Mouse (Mus musculus): ENCODE data around the gene Aggf1. TPM values are rescaled to one million over a fixed set of nuclear protein-coding genes. Genes with fewer than 3 reads are reported as not detected.
A peak's percentile ranks its signal among the peaks of the same experiment; 100 is the strongest.
"Not testable (repeated sequence)": the region's sequence is repeated elsewhere in the genome, so short reads cannot be mapped to it uniquely, and the experiment has no call there.

The Aggf1 gene
- polyA plus RNA-seq, 1 experiment from 2014 or later, result 35.0 TPM

GRCm38 (mm10) chr13:95382418-95382817 lies 7.3 kb upstream of the Aggf1 start:
- H3K9me3 ChIP-seq (replicated peaks; ENCODE audit: control insufficient read depth, low read length, poor library complexity, severe bottlenecking), result no peaks in the 10 kb centered on the region
- no peak overlapping the region for H3K9ac ChIP-seq (ENCODE audit: low read depth, low read length)
- no peak overlapping the region for H3K4me2 ChIP-seq (ENCODE audit: low read length)
- no peaks in the 10 kb centered on the region for H3K4me1 ChIP-seq (ENCODE audit: control insufficient read depth, insufficient read depth, low read length)
- no peak overlapping the region for H3K4me3 ChIP-seq (ENCODE audit: low read depth, low read length)
- WGBS, result 91% methylated on average over 5 of the region's 5 CpGs
- H3K27me3 ChIP-seq (ENCODE audit: control insufficient read depth, insufficient read depth, low read depth, low read length), result no peaks in the 10 kb centered on the region
- ATAC-seq, result no peak
- H3K36me3 ChIP-seq (ENCODE audit: control insufficient read depth, insufficient read depth, low read length), result no peaks in the 10 kb centered on the region
- no peak overlapping the region for H3K27ac ChIP-seq (ENCODE audit: low read length)

DNA sequence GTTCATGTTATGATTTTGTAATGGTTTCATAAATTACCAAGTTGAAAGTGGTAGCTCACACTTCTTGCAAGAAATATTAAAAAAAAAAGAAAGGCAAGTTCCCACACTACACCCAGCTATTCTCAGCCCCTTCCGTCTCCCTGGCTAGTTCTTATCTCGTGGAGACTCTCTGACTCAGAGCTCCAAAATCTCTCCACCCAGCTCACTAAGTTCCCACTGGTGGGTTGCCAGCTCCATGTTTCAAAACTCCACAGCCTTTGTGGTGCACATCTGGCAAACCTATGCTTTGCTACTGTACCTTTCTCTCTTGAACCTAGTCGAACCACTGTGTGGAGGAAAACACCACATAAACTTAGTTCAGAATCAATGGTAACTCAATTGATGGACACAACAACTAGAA lies 3.5 kb upstream of the Aggf1 start:
- H3K4me1 ChIP-seq (ENCODE audit: control insufficient read depth, insufficient read depth, low read length), result peaks cover 6% of the 10 kb centered on the region
- ATAC-seq, result no peak
- H3K27me3 ChIP-seq (ENCODE audit: control insufficient read depth, insufficient read depth, low read depth, low read length), result no peaks in the 10 kb centered on the region
- no peak overlapping the region for H3K9ac ChIP-seq (ENCODE audit: low read depth, low read length)
- WGBS, result 85% methylated on average over 3 of the region's 3 CpGs
- H3K9me3 ChIP-seq (replicated peaks; ENCODE audit: control insufficient read depth, low read length, poor library complexity, severe bottlenecking), result no peaks in the 10 kb centered on the region
- H3K36me3 ChIP-seq (ENCODE audit: control insufficient read depth, insufficient read depth, low read length), result no peaks in the 10 kb centered on the region
- H3K27ac ChIP-seq (ENCODE audit: low read length), result no peak overlapping the region
- H3K4me2 ChIP-seq (ENCODE audit: low read length), result no peak overlapping the region
- no peak overlapping the region for H3K4me3 ChIP-seq (ENCODE audit: low read depth, low read length)

GRCm38 (mm10) chr13:95376689-95377289 lies 1.6 kb upstream of the Aggf1 start:
- not testable (repeated sequence) for H3K4me2 ChIP-seq (ENCODE audit: low read length); H3K9ac ChIP-seq (ENCODE audit: low read depth, low read length); ATAC-seq; H3K36me3 ChIP-seq (ENCODE audit: control insufficient read depth, insufficient read depth, low read length); H3K4me3 ChIP-seq (ENCODE audit: low read depth, low read length); H3K9me3 ChIP-seq (replicated peaks; ENCODE audit: control insufficient read depth, low read length, poor library complexity, severe bottlenecking); H3K27me3 ChIP-seq (ENCODE audit: control insufficient read depth, insufficient read depth, low read depth, low read length); H3K27ac ChIP-seq (ENCODE audit: low read length)
- WGBS, result 98% methylated on average over 11 of the region's 11 CpGs
- peaks cover 12% of the 10 kb centered on the region for H3K4me1 ChIP-seq (ENCODE audit: control insufficient read depth, insufficient read depth, low read length)

- no peaks in the 10 kb centered on the region for H3K27me3 ChIP-seq (ENCODE audit: control insufficient read depth, insufficient read depth, low read depth, low read length)
- H3K27ac ChIP-seq (ENCODE audit: low read length), result peak overlapping the region; percentile 81
- H3K4me2 ChIP-seq (ENCODE audit: low read length), result peak overlapping the region; percentile 62
- peaks cover 12% of the 10 kb centered on the region for H3K4me1 ChIP-seq (ENCODE audit: control insufficient read depth, insufficient read depth, low read length)
- H3K9me3 ChIP-seq (replicated peaks; ENCODE audit: control insufficient read depth, low read length, poor library complexity, severe bottlenecking), result no peaks in the 10 kb centered on the region
- 23% methylated on average over 6 of the region's 6 CpGs for WGBS
- peak overlapping the region; percentile 79 for H3K4me3 ChIP-seq (ENCODE audit: low read depth, low read length)
- H3K36me3 ChIP-seq (ENCODE audit: control insufficient read depth, insufficient read depth, low read length), result peaks cover 2% of the 10 kb centered on the region
- ATAC-seq, result peak; percentile 70
- H3K9ac ChIP-seq (ENCODE audit: low read depth, low read length), result peak overlapping the region; percentile 59
Measured at GRCm38 (mm10) chr13:95375554-95375914, 382 bp upstream of the Aggf1 start.

DNA sequence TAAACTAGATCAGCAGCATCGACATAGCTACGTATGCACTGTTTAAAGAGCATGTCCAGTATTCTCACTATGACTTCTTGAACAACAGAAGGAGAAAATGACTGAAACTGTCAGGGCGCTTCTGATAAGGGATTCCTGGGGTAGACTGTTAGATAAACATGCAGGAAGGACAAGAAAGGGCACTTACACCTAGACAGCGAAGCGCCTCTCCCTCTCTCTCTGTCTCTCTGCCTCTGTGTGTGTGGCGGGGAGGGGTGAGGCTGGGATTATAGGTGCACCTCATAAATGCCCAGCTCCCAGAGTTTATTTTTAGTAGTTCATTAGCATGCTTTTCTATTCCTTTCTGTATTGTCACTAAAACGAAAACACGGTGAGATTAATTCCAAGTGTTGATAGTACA lies 8.8 kb downstream of the Aggf1 start:
- Histone ChIP-seq H3K36me3 (ENCODE audit: control insufficient read depth, insufficient read depth, low read length) (peaks cover 42% of the 10 kb centered on the region), H3K4me3 (ENCODE audit: low read depth, low read length) (no peak overlapping the region), H3K9me3 (replicated peaks; ENCODE audit: control insufficient read depth, low read length, poor library complexity, severe bottlenecking) (no peaks in the 10 kb centered on the region), H3K9ac (ENCODE audit: low read depth, low read length) (no peak overlapping the region), H3K27ac (ENCODE audit: low read length) (no peak overlapping the region), H3K4me1 (ENCODE audit: control insufficient read depth, insufficient read depth, low read length) (no peaks in the 10 kb centered on the region), H3K4me2 (ENCODE audit: low read length) (no peak overlapping the region), H3K27me3 (ENCODE audit: control insufficient read depth, insufficient read depth, low read depth, low read length) (no peaks in the 10 kb centered on the region)
- no peak for ATAC-seq
- WGBS, result 93% methylated on average over 8 of the region's 8 CpGs

- no peaks in the 10 kb centered on the region for H3K27me3 ChIP-seq (ENCODE audit: control insufficient read depth, insufficient read depth, low read depth, low read length)
- no peak overlapping the region for H3K4me3 ChIP-seq (ENCODE audit: low read depth, low read length)
- ATAC-seq, result no peak
- peaks cover 28% of the 10 kb centered on the region for H3K36me3 ChIP-seq (ENCODE audit: control insufficient read depth, insufficient read depth, low read length)
- no peak overlapping the region for H3K4me2 ChIP-seq (ENCODE audit: low read length)
- no peaks in the 10 kb centered on the region for H3K4me1 ChIP-seq (ENCODE audit: control insufficient read depth, insufficient read depth, low read length)
- no peak overlapping the region for H3K9ac ChIP-seq (ENCODE audit: low read depth, low read length)
- 81% methylated on average over 4 of the region's 4 CpGs for WGBS
- H3K9me3 ChIP-seq (replicated peaks; ENCODE audit: control insufficient read depth, low read length, poor library complexity, severe bottlenecking), result no peaks in the 10 kb centered on the region
- H3K27ac ChIP-seq (ENCODE audit: low read length), result no peak overlapping the region
Measured at GRCm38 (mm10) chr13:95363440-95363839, 11.7 kb downstream of the Aggf1 start.

- no peak overlapping the region for H3K4me3 ChIP-seq (ENCODE audit: low read depth, low read length)
- peaks cover 41% of the 10 kb centered on the region for H3K36me3 ChIP-seq (ENCODE audit: control insufficient read depth, insufficient read depth, low read length)
- H3K4me1 ChIP-seq (ENCODE audit: control insufficient read depth, insufficient read depth, low read length), result no peaks in the 10 kb centered on the region
- no peak overlapping the region for H3K27ac ChIP-seq (ENCODE audit: low read length)
- WGBS, result 92% methylated on average over 2 of the region's 2 CpGs
- no peaks in the 10 kb centered on the region for H3K9me3 ChIP-seq (replicated peaks; ENCODE audit: control insufficient read depth, low read length, poor library complexity, severe bottlenecking)
- no peak overlapping the region for H3K9ac ChIP-seq (ENCODE audit: low read depth, low read length)
- ATAC-seq, result no peak
- no peak overlapping the region for H3K4me2 ChIP-seq (ENCODE audit: low read length)
- no peaks in the 10 kb centered on the region for H3K27me3 ChIP-seq (ENCODE audit: control insufficient read depth, insufficient read depth, low read depth, low read length)
Measured at GRCm38 (mm10) chr13:95358223-95358622, 16.9 kb downstream of the Aggf1 start.

DNA sequence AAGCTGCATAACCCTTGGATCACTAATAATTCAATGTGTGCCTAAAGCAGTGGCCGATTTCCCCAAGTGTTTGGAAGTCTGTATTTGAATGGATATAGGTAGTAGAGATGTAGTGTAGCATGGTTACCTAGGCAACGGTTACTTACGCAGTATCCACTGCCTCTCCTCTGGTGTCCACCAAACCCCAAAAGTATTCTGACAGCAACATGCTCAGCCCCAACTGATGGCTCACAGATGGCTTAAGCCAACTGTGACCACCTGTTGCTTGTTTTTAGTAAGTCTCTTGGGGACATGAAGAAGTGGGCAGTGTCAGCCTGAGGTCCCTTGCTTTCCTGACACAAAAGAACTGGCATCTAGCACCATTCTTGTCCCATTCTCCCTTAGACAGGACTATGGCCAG lies 26.7 kb downstream of the Aggf1 start:
- Histone ChIP-seq H3K4me2 (ENCODE audit: low read length) (no peak overlapping the region), H3K27ac (ENCODE audit: low read length) (no peak overlapping the region), H3K9ac (ENCODE audit: low read depth, low read length) (no peak overlapping the region), H3K27me3 (ENCODE audit: control insufficient read depth, insufficient read depth, low read depth, low read length) (no peaks in the 10 kb centered on the region), H3K36me3 (ENCODE audit: control insufficient read depth, insufficient read depth, low read length) (peaks cover 17% of the 10 kb centered on the region), H3K9me3 (replicated peaks; ENCODE audit: control insufficient read depth, low read length, poor library complexity, severe bottlenecking) (no peaks in the 10 kb centered on the region), H3K4me1 (ENCODE audit: control insufficient read depth, insufficient read depth, low read length) (no peaks in the 10 kb centered on the region), H3K4me3 (ENCODE audit: low read depth, low read length) (no peak overlapping the region)
- ATAC-seq, result no peak
- WGBS, result 83% methylated on average over 3 of the region's 3 CpGs

DNA sequence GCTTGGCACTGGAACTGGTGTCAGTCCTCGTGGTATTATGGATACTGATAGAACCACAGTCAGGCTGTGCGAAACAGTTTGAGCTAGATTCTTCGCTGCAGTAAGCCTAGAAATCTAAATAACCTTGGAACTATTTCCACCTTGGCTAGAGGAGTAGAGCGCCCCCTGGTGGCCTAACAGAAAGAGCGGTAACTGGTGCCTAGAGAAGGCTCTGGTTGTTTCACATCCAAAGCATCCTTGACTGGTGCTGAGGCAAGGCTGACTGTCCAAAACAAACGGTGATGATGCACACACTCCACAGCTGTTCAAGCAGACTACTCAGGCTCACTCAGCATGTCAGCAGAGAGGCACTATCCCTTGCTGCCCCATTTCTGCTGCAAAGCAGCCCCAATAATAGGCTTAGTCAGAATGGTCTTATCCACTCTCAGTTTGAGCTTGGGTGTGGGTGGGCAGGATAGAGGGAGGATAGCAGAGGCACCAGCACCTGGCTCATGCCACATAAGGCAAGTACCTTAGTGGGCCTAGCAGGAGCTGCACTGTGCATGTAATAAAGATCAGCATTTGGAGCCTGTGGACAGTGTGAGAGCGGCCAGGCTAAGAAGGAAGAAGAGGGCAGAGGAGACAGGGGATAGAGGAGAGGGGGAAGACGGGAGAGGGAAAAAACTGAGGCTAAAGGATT lies 28.0 kb downstream of the Aggf1 start:
- peak; percentile 79 for ATAC-seq
- no peaks in the 10 kb centered on the region for H3K4me1 ChIP-seq (ENCODE audit: control insufficient read depth, insufficient read depth, low read length)
- no peak overlapping the region for H3K4me3 ChIP-seq (ENCODE audit: low read depth, low read length)
- no peak overlapping the region for H3K4me2 ChIP-seq (ENCODE audit: low read length)
- no peaks in the 10 kb centered on the region for H3K27me3 ChIP-seq (ENCODE audit: control insufficient read depth, insufficient read depth, low read depth, low read length)
- no peak overlapping the region for H3K9ac ChIP-seq (ENCODE audit: low read depth, low read length)
- H3K27ac ChIP-seq (ENCODE audit: low read length), result no peak overlapping the region
- H3K9me3 ChIP-seq (replicated peaks; ENCODE audit: control insufficient read depth, low read length, poor library complexity, severe bottlenecking), result no peaks in the 10 kb centered on the region
- H3K36me3 ChIP-seq (ENCODE audit: control insufficient read depth, insufficient read depth, low read length), result peaks cover 13% of the 10 kb centered on the region
- 22% methylated on average over 8 of the region's 8 CpGs for WGBS

Measured in midbrain, embryonic 16.5 days (tissue).